Mouse (Mus musculus) forebrain, postnatal 0 days (tissue): ENCODE results near the gene Jade1. TPM values are rescaled to one million over a fixed set of nuclear protein-coding genes. Genes with fewer than 3 reads are reported as not detected.

Experiments
- ATAC-seq: fragments of 200-750 bp; cut with Nextera tagmentation; 2 replicates; pipeline ENCODE4 v1.8.0; 2017; ENCODE audit warnings: mild to moderate bottlenecking, moderate library complexity
- DNase-seq: peaks from one replicate; pipeline ENCODE4 v3.0.0-alpha.2; 2015
- H3K27ac ChIP-seq: fragments of 300-500 bp; sonication (generic); 2 replicates; pipeline ENCODE4 v1.5.1; 2014; ENCODE audit warnings: low read depth, mild to moderate bottlenecking, antibody characterized with exemption, low read length, moderate library complexity, mixed read lengths
- H3K27me3 ChIP-seq: fragments of 300-500 bp; sonication (generic); 2 replicates; pipeline ENCODE4 v1.6.1; 2014; ENCODE audit warnings: mild to moderate bottlenecking, low read length, mixed read lengths; ENCODE audit not compliant: insufficient read depth
- H3K36me3 ChIP-seq: fragments of 300-500 bp; sonication (generic); 2 replicates; pipeline ENCODE4 v1.6.1; 2014; ENCODE audit warnings: mild to moderate bottlenecking, moderate library complexity; ENCODE audit not compliant: insufficient read depth
- H3K4me1 ChIP-seq: fragments of 300-500 bp; sonication (generic); 2 replicates; pipeline ENCODE4 v1.6.1; 2014; ENCODE audit warnings: antibody characterized with exemption; ENCODE audit not compliant: insufficient read depth
- H3K4me2 ChIP-seq: fragments of 300-500 bp; sonication (generic); 2 replicates; pipeline ENCODE4 v1.6.1; 2014; ENCODE audit warnings: low read depth, mild to moderate bottlenecking, moderate library complexity
- H3K4me3 ChIP-seq: fragments of 300-500 bp; sonication (generic); 2 replicates; pipeline ENCODE4 v1.5.1; 2014; ENCODE audit warnings: low read depth, low read length, mixed read lengths
- H3K9ac ChIP-seq: fragments of 300-500 bp; sonication (generic); 2 replicates; pipeline ENCODE4 v1.6.1; 2014; ENCODE audit warnings: mild to moderate bottlenecking
- H3K9me3 ChIP-seq: fragments of 300-500 bp; sonication (generic); 2 replicates; pipeline ENCODE4 v1.6.1; 2016; ENCODE audit warnings: low read length
- CTCF ChIP-seq: sonication (generic); IDR thresholded peaks from 2 replicates; pipeline ENCODE4 v1.5.1; 2016; ENCODE audit warnings: antibody characterized with exemption, control low read depth, low read depth
- WGBS: fragments of 180-500 bp; shearing (Covaris S2); extraction: QIAGEN DNeasy Blood & Tissue Kit; methylation state at CpG from one replicate; pipeline ENCODE4 v1.1.7; 2014; 5-methylcytosine and 5-hydroxymethylcytosine counted together
- polyA plus RNA-seq: library from polyadenylated mRNA; unstranded; fragments of >200 nt; fragmentation: Nextera tagmentation; extraction: Ambion mirVana; gene quantifications from 2 replicates; pipeline ENCODE4 v1.2.1, GENCODE M21; 2015
- total RNA-seq: library from RNA; depleted of rRNA; stranded (reverse); fragments of >200 nt; gene quantifications from 2 replicates; pipeline ENCODE4 v1.2.3, GENCODE M21; 2014; rRNA removed

Jade1 gene
- total RNA-seq (17.9 and 22.1 TPM in 2 replicates), polyA plus RNA-seq (9.5 and 13.1 TPM in 2 replicates)

DNA sequence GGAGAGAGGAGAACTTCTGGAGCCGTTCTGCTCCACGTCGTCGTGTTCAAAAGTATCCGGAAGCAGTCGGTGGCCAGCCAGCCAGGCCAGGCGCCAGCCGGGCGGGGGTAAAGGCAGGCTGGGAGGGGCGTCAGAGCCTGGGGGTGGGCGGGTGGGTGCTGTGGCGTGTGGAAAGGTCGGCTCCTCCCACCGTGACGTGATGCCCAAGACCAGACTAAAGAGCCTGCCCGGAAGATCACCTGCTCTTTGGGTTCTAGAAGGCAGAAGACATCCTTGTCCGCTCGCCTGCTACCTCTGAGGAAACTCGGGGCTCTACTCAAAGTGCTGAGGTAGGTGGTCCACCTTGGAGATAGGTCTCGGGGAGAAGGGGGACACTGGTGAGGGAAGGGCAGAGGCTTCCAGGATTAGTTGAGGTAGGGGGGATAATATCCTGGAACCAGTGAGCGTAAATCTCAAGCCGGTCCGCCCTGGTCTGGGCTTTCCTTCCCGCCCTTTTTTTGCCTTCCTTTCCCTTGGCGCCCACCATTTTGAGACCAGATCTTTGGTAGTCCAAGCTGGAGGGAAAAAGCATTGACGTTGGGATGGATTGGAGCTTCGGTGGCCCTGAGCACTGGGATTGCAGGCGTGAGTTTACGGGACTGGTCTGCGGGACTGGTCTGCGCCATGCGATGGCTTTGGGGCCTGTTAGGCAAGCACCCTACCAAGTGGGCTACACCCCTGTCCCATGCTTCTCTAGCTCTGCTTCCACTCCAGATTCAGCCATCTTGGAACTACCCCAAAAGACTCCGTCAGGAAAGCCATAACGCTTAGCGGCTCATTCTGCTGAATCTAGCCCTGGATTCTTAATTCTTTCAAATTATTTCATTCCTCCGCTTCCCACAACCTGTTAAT lies at the start of gene Jade1:
Gene Jade1 (plus strand): TSS at position 241 of the 891 bp plus-strand sequence.
- no peak within 1 kb of the TSS for H3K27ac ChIP-seq
- H3K4me1 ChIP-seq: no peaks in the 10 kb centered on the region
- no peaks in the 10 kb centered on the region for H3K27me3 ChIP-seq
- no peak within 1 kb of the TSS for H3K4me2 ChIP-seq
- H3K9me3 ChIP-seq: no peaks in the 10 kb centered on the region
- H3K9ac ChIP-seq: no peak within 1 kb of the TSS
- H3K36me3 ChIP-seq: no peaks in the 10 kb centered on the region
- 97% methylated on average over 36 of the region's 36 CpGs for WGBS
- DNase-seq (no peak), ATAC-seq (no peak)
- no peak within 1 kb of the TSS for H3K4me3 ChIP-seq
- TF ChIP-seq CTCF: no peak

DNA sequence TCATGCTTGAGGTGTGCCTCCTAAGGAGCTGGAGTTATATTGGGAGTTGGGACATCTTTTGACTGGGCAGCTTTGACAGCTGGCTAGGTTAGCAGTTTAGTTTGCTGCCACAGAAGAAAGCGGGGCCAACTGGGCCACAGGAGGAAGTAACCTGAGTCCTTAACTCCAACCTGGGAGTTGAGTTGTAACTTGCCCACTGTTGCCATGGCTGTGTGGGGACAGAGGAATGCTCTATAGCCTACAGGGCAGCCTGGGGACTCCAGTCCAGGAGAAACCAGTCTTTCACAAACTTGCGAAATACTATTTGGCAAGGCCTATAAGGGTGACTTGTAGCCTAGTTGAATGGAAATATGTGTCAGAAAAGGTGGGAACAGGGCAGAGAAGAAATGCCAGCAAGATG lies 46.1 kb upstream of the Jade1 start:
- WGBS: 84% methylated on average over 2 of the region's 2 CpGs
- TF ChIP-seq CTCF: no peak

DNA sequence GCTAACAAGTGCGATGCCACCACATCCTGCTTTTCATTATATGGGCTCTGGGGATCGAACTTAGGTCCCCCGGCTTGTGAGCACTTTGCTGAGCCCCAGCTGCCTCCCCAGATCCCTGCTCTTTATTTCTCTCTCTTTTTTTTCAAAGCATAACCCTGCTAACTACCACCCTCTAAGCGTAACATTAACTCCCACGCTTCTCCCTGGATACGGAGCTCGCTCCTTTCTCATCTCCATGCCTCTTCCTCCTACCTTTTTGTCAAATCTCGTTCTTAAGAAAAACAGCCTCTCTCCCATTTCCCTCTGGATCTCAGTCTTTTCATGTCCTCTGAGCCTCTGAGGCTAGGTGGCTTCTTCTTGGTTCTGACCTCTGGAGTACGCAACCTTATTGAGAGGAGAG lies 45.3 kb upstream of the Jade1 start:
- WGBS: 84% methylated on average over 9 of the region's 9 CpGs
- no peak overlapping the region for H3K9ac ChIP-seq
- ATAC-seq: no peak

More for the DNA sequence above, 46.1 kb upstream of the Jade1 start:
- H3K9me3 ChIP-seq: no peaks in the 10 kb centered on the region
- DNase-seq: no peak
- no peak for ATAC-seq
- no peak overlapping the region for H3K4me3 ChIP-seq
- H3K9ac ChIP-seq: no peak overlapping the region
- no peaks in the 10 kb centered on the region for H3K36me3 ChIP-seq
- H3K4me2 ChIP-seq: no peak overlapping the region
- no peak overlapping the region for H3K27ac ChIP-seq
- no peaks in the 10 kb centered on the region for H3K27me3 ChIP-seq
- H3K4me1 ChIP-seq: no peaks in the 10 kb centered on the region

DNA sequence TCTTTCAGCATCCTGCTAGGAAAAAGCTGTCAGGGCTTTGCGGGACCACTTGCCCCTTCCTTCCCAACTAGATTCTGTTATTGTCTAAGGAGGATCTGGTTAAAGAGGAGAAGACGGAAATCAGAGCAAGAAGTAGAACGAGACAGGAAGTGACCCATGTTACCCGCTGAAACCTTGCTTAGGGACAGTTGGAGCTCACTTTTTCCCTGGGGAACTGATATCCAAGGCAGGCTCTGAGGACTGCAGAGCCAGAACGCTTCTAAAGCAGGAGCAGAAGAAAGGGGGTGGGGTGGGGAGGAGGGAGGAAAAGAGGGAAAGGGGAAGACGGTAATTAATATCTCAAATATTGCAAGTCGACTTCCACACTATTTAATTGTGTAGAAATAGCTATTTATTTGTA lies 44.8 kb upstream of the Jade1 start:
- no peaks in the 10 kb centered on the region for H3K9me3 ChIP-seq
- H3K4me1 ChIP-seq: no peaks in the 10 kb centered on the region
- ATAC-seq (no peak), DNase-seq (no peak)
- no peaks in the 10 kb centered on the region for H3K36me3 ChIP-seq
- H3K4me2 ChIP-seq: no peak overlapping the region
- WGBS: 80% methylated on average over 7 of the region's 7 CpGs
- H3K9ac ChIP-seq: no peak overlapping the region
- no peak for TF ChIP-seq CTCF
- no peak overlapping the region for H3K4me3 ChIP-seq
- no peaks in the 10 kb centered on the region for H3K27me3 ChIP-seq
- no peak overlapping the region for H3K27ac ChIP-seq

More for the DNA sequence above, 45.3 kb upstream of the Jade1 start:
- Histone ChIP-seq H3K4me2 (no peak overlapping the region), H3K27me3 (no peaks in the 10 kb centered on the region), H3K27ac (no peak overlapping the region), H3K36me3 (no peaks in the 10 kb centered on the region), H3K4me3 (no peak overlapping the region), H3K9me3 (no peaks in the 10 kb centered on the region), H3K4me1 (no peaks in the 10 kb centered on the region)
- no peak for TF ChIP-seq CTCF
- DNase-seq: no peak

DNA sequence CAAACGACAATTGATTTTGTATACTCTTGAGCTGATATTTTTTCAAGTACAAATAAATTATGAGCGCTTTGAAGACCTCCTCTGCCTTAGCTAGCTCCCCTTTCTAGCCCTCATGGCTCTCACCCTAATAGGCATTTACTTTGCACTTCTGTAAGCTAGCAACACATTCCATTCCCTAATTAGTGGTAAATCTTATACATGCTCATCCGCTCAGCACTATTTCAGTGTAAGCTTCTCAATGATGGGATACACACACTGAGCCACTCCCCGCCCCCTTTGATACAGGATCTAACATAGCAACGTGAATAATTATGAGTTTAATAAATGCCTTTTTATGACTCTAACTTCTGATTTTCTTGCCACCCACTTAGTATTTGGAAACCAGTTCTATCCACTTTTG lies 41.5 kb upstream of the Jade1 start:
- no peak overlapping the region for H3K27ac ChIP-seq
- H3K9me3 ChIP-seq: no peaks in the 10 kb centered on the region
- H3K36me3 ChIP-seq: no peaks in the 10 kb centered on the region
- no peak overlapping the region for H3K4me2 ChIP-seq
- no peak for TF ChIP-seq CTCF
- DNase-seq: no peak
- no peak for ATAC-seq
- H3K4me1 ChIP-seq: no peaks in the 10 kb centered on the region
- H3K4me3 ChIP-seq: no peak overlapping the region
- 31% methylated on average over 5 of the region's 5 CpGs for WGBS
- no peaks in the 10 kb centered on the region for H3K27me3 ChIP-seq
- no peak overlapping the region for H3K9ac ChIP-seq

DNA sequence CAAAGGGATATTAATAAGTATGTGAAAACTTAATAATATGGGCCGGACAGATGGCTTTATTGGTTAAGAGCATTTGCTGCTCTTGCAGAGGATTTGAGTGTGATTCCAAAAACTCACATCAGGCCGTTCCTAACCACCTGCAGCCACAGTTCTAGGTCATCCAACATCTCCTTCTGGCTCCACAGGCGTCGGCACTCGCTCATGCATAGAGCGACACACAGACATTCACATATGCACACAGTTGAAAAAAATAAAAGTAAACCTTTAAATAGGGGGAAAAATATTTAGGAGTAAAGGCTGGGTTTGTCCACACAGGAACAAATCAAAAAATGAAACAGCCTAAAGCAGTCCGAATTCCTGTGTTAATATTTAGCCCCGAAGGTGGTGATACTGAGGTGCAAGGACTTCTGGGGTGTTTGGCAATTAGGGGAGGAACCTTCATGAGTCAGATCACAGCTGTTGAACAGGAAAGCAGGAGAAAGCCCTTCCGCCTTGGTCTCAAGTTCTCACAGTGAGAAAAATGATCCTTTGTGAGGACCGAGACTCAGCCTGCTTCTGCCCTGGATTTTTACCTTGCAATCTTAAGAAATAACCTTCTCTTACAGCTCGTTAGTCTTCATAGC lies 40.7 kb upstream of the Jade1 start:
- Histone ChIP-seq H3K9me3 (no peaks in the 10 kb centered on the region), H3K27ac (no peak overlapping the region), H3K27me3 (no peaks in the 10 kb centered on the region), H3K9ac (no peak overlapping the region), H3K36me3 (no peaks in the 10 kb centered on the region), H3K4me2 (no peak overlapping the region), H3K4me1 (no peaks in the 10 kb centered on the region), H3K4me3 (no peak overlapping the region)
- no peak for ATAC-seq
- no peak for TF ChIP-seq CTCF
- 74% methylated on average over 11 of the region's 11 CpGs for WGBS
- DNase-seq: no peak

DNA sequence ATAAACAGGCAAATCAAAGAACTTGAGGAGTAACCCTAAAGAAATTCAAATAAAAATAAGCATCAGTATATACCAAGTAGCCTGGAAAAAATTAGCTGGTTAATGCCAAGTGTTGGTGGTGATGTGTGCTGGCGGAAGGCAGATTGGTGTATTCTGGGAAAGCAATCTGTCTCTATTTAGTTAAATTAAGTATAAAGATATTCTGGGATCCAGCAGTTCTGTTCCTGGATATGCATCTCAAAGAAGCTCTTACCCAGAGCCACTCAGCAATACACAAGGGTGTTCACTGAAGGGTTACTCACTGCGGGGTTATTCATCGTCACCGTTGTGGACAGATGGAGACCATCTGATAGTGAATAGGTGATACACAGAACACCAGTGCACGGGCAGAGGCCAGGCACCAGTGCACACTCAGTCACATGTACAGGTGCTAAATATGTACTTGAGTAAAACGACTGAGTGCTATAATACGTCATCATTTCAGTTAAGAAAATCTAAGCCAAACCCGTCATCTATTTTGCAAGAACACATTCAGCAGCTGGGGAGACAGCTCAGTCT lies 38.5 kb upstream of the Jade1 start:
- H3K4me2 ChIP-seq: no peak overlapping the region
- H3K27ac ChIP-seq: no peak overlapping the region
- no peak overlapping the region for H3K9ac ChIP-seq
- no peak overlapping the region for H3K4me3 ChIP-seq
- H3K27me3 ChIP-seq: no peaks in the 10 kb centered on the region
- no peaks in the 10 kb centered on the region for H3K9me3 ChIP-seq
- TF ChIP-seq CTCF: no peak
- no peaks in the 10 kb centered on the region for H3K36me3 ChIP-seq
- DNase-seq (peak; percentile 14), ATAC-seq (peak; percentile 34)
- WGBS: 58% methylated on average over 8 of the region's 8 CpGs
- H3K4me1 ChIP-seq: no peaks in the 10 kb centered on the region
